Mouse (Mus musculus): ENCODE data around the gene Rpl7l1.

DNA sequence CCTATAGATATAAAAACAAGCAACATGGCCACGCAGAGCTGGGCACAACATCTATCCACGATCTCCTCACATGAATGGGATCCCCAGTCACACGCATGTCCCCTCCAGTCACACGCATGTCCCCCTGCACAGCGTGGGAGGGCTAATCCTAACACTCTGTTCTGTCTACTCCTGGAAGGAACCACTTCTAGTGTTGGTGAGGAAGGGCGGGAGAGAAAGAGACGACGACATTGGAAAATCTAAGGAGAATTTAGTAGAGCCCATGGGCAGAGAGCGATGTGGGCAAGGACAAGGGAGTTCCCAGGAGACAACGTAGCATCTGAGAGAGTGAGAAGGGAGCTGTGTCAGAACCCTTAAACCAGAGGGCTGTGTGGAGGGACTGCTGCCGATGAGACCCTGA is 11.9 kb downstream of the Rpl7l1 start:
- no peak for TF ChIP-seq CTCF (IDR thresholded peaks at IDR 0.05; ENCODE audit: low read depth)
- TF ChIP-seq EP300 (IDR thresholded peaks at IDR 0.05; ENCODE audit: low read depth), result no peak
